Mouse (Mus musculus): Measurements from ENCODE around the gene Gpsm2.

DNA sequence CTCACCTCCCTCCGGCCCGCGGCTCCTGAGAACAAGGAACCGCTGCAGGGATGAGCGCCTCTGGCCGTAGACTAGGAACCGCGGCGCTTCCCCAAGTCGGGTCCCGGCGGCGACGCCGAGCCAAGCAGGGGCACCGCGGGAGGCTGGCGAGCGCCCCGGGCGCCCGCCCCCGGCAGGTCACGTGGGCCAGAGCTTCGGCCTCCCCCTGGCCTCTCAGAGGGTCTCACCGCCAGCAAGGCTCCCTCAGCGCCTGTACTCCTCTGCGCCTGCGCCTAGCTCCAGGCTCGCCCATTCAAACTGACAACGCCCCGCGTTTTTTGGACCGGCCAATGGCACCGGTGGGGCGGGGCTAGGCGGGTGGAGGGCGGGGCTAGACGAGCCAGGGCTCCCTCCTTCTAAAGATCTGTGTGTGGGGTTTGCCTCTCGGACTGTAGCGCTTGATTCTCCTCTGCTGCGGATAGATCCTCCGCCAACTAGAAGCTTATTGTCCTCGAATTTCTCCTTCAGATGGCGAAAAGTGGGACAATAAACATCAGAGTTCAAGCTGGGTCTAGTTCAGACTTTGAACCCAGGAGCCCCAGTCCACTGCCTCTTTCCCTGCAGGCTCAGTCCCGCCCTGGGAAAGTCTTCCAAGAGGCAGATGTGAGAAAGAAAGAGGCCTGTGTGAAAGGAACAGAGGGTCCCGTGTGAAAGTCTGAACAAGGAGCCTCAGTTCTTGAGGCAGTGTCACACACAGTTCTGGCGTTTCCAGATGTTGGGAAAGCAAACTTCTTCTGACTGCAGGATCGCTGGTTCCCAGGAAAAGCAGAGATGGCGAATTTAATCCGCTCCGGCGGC lies at the start of gene Gpsm2:
- TF ChIP-seq CTCF (IDR thresholded peaks at IDR 0.05; ENCODE audit: low read depth) (no peak), EP300 (IDR thresholded peaks at IDR 0.05; ENCODE audit: low read depth) (no peak)
